Mouse (Mus musculus): ENCODE measurements around the gene Ptprt.
A peak's percentile ranks its signal among the peaks of the same experiment; 100 is the strongest.

The Ptprt gene

DNA sequence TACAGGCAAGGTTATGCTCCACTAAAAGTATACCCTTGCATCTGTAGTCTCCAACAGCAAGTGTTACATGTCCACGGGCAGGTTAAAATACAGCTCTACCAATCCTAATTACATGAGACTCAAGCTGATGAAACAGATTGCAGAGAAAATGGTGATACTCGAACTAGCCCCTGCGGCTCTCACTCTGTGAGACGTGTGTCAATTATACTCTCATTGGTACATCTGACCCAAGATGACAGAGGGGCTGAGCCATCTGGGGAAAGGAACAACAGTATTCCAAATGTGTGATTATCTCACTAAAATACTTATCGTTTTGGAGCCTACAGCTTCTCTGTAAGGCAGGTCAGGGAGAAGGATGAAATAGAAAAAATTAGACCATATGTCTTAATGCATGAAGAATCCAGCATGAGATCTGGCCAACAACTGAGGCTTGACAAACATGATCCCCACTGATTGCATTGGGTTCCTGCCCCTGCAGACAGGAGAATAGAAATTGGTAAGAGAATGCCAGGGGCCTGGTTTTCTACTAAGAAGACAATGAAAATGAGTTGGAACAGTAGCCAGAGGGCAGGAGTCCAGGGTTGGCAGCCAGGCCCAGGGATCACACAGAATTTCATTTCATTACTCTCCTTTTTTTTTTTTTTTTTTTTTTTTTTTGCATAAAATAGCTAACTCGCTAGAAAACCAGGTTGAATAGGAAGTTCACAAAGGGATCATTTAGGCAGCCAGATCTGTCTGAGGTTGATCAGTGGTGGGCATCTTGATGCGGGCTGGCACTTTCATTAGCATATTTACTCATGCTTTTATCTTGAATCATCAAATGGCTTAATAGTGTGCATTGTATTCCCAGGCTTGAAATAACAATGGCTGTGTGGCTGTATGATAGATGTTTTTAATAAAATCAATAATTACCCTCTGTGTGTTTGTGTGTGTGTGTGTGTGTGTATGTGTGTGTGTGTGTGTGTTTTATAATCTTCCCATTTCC is 699.5 kb downstream of the Ptprt start:
- DNase-seq (ENCODE audit: low spot score in 2 of 2), result no peak

DNA sequence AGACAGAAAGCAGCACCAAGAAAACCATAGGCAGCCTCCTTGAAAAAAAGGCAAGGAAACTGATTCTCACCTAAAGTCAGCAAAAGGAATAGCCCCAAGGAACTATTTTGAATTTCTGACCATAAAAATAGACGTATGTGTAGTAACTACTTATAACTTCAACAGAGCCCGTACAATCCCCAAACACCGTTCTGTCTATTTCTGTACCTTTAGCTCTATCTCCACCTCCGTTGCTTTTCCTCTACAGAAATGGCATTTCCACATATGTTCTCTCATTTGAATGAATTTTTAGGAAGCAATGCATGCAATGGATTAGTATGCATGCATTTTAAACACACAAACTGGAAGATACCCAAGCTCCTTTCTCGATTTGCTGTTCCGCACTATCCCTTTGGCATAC is 715.5 kb downstream of the Ptprt start:
- peak in 1 of 2 experiments; percentile 7 for DNase-seq (ENCODE audit: low spot score in 2 of 2)

DNA sequence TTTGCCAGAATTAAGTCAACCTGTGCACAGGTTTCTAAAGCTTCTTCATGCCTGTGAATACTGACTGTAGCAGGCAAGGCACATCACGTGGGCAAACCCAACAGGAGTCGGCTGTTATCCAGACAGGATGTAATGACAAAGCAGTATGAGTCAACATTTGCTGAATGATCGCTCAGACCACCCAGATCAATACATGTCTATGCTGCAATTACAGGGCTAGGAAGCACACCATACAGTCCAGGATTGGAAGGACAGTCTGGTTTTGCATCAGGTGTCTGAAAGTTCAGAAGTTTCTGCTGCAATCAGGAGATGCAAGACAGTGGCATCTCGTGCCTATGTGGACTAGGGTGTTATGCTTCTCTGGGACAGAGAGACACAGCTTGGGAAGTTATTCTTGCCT is 716.3 kb downstream of the Ptprt start:
- DNase-seq (ENCODE audit: low spot score in 2 of 2), result no peak

DNA sequence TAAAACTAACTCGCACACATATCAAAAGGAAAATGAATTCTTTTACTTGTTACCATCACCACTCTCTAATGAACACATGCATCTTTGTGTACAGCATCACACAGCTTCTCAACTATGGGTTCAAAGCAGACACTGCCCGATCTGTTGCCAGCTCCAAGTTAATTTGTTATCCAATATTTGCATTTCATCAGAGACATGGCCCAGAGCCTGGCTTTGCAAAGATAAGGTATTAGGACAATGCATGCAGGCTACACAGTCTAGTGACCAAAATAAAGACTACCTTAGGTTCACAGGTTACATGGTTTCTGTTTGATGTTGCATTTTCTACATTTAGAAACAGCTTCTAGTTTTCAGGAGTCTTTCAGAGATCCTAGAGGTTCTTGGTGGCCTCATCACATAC is 719.0 kb downstream of the Ptprt start:
- no peak for DNase-seq (ENCODE audit: low spot score in 2 of 2)

DNA sequence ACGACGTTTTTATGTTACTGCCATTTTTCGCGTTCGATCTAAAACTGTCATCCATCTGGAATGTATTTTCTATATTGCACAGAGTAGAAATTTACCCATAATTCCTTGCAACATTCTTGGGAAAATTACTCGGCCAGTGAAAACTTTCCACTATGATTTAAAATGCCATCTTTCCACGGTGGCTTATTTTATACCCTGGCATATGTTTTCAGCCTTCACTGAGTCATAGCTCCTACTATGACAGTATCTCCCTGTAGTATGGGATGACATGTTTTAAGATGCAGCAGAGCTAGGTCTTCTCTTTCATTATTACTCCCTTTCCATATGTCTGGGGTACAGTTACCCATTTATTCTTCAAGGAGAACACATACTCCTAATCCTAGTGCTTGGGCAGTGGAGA is 753.7 kb downstream of the Ptprt start:
- no peak for DNase-seq (ENCODE audit: low spot score in 2 of 2)

DNA sequence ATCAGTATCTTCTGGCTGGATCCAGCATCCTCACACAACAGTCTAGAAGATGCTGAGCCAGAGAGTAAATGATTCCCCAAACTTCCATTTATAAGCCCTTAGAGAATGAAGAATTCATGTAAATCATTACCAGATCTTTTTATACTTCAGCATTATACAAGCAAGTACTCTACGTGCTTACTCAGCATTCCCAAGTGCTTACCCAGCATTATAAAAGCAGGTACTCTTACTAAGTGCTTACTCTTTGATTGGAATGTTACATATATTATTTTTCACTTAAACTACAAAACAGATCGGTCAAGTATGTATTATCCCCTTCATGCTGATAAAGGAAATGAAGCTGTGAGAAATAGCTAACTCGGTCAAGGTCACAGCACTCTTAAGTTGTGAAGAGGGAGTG is 758.8 kb downstream of the Ptprt start:
- no peak for DNase-seq (ENCODE audit: low spot score in 2 of 2)

DNA sequence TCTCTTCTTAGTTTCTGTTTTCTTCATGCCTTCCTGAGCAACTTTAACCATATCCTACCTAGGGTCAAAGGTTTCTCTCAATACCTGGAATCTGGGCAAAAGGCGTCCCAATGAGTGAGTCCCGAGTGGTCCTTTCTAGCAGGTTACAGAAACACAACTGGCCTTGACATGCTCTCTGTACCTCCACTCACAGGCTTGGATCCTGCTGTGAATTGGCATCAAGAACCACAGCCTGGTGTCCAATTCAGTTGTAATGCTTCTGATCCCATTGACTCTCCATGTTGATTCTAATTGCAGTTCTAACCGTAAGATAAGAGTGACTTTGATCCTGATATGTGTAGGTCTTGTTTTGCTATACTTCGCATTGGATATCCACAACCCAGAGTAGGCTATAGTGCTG is 776.5 kb downstream of the Ptprt start:
- DNase-seq (ENCODE audit: low spot score in 2 of 2), result no peak

DNA sequence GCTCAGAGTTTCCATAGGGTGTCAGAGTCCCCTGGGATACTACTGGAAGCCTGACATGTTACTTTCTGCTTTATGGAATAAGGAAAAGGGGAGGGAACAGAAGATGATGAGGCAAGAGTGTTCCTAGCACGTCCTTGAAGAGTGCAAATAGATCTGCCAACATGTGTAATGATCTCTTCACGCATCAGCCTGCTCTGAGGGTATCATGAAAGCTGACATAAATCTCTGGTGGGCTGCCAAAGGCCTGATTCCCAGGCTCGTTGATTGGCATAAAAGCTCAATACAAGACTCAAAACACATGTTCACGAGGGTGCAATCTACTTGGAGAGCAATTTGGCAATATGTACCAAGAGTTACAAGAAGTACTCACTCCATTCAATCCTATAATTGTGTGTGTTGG is 778.4 kb downstream of the Ptprt start:
- no peak for DNase-seq (ENCODE audit: low spot score in 2 of 2)

DNA sequence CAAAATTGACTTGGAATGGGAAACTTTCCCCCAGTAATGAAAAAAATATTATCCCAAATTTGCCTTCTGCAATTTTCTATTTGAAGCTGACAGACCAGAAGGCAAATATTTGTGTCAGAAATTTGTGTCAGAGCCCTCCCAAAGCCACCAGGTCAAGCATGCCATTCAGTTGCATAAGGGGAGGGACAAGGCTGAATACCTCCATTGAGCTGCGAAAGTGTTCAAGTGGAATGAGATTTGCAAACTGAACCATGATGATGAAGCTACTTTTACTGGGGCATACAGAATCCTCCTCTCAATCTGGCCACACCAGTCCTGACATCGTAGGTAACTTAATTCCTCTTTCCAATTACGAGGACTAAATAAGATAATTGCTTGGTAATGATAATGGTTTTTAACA is 780.0 kb downstream of the Ptprt start:
- no peak for DNase-seq (ENCODE audit: low spot score in 2 of 2)

DNA sequence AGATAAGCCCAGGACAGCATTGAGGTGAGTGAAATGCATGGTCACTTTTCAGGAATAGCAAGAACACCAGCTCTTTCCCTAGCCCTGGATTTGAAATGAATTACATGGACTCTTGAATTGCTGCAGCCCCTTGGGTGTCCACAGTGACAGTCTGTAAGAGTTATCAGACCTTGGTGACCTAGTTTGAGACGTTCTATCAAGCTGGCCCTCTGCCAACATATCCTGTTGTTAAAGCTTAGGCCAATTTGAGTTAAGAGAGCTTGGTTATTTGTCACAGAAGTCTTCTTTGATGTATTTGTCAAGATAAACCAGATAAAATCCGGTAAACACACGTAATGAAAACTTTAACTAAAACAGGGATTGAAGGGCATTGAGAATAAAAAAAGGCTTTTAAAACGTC is 795.7 kb downstream of the Ptprt start:
- no peak for DNase-seq (ENCODE audit: low spot score in 2 of 2)

DNA sequence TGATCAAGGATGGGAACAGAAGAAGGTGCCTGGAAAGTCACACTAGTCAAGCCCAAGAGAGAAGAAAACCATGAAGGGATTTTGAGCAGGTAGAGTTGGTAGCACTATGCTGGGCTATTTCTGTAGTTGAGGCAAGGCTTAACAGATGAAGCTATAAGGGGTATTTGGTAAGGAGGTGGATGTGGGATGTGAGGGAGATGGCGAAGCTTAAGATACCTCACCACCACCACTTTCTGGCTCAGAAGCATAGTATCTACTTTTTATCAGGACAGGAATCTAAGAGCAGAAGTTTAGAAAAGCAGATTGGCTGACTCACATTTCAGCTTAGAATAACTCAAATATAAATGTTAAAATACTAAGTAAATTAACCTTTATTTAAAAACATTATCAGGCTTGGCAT is 802.1 kb downstream of the Ptprt start:
- peak in 1 of 2 experiments; percentile 19 for DNase-seq (ENCODE audit: low spot score in 2 of 2)

DNA sequence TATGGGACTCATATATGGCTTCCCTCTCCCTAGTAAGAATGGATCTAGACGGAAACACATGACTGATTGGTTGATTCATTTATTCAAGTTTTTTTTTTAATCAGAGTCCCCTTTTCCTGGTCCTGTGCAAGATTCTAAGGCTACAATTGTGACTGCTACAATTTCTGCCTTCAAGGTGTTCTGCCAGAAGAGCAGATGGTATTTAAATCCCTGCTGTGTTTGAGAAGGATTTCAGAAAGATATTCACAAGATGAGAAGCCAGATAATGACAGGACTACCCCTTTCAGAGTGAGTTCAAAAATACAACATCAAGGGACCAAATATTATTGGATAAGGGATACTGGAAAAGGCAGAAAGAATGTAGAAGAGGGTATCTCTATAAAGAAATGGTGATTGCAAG is 802.6 kb downstream of the Ptprt start:
- DNase-seq (ENCODE audit: low spot score in 2 of 2), result no peak

DNA sequence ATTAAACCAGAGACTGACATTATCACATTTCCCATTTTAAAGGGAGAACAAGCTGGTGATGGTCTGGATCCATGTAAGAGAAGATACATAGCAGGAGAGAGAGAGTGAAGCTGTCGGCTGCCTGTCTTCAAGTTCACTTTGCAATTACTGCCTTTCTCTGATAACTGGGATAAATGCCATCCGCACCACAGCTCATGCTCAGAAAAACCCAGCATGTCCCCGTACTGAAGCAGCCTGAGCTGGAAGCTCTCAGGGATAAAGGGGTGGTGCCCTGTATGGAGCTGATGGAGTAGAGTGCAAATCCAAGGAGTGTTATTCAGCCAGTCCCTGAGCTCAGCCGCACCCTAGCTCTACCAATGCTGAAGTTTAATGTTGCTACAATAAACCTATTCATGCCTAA is 825.9 kb downstream of the Ptprt start:
- DNase-seq (ENCODE audit: low spot score in 2 of 2), result no peak

DNA sequence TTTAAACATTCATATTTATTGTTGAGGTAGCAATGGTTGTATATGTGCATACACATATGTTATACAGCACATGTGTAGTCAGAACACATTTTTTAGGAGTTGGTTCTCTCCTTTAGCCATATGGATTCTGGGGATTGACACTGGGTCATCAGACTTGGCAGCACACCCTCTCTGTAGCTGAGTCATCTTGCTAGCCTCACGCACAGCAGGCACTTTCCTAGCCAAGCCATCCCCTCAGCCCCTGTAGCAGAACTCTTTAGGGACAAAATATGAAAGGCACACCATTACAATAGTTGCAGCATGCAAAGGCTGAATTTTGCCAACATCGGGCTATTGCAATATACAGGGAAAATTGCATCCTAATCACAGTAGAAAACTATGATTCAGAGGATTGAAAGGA is 827.1 kb downstream of the Ptprt start:
- DNase-seq (ENCODE audit: low spot score in 2 of 2), result no peak

DNA sequence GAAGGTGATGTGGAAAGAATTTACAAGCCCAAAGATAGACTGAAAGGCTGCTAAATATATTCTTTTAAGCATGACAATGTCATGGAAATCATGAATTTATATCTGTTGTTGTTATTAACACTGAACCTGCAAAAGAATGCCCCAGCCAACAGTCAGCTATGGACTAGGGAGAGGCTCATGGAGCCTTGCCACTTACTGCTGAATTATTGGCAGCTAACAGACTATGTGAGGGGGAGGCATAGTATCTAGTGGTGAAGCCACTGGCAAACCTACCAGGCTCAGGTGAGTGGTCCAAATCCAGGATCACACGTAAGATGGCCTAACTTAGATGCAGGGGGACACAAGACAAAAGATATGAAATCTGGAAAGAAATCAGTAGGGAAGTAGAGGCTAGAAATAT is 847.6 kb downstream of the Ptprt start:
- DNase-seq (ENCODE audit: low spot score in 2 of 2), result no peak

DNA sequence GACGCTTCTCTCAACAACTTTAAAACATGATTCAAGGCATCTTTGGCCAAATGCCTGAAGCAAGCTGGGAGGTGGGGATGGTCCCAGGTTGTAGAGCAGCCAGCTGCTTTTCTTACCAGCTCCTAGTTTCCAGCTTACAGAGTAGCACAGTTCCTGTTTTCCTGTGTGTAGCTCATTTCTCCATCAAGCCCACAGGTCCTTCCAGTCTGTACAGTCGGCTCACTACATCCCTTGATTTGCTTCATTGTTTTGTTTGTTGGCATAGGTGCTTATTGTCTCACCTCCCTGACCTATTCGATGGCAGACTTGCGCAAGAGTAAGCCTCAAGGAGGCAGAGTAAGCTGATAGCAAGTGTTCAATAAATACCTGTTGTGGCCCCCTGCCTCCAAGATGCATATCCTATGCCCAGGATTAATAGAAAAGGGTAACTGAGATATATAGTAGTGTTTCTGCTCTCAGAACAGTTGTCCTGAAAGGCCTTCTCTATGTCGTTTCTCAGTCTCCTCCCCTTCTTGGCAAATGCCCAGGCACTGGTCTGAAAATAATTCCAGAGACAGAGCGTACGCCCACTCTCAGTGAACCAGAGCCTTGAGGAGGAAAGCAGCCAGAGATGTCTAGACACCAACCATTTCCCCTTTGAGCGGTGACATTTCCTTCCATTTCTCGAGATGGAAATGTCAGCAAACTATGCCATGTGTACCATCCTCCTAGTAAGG is 852.7 kb downstream of the Ptprt start:
- peak in 1 of 2 experiments; percentile 63 for DNase-seq (ENCODE audit: low spot score in 2 of 2)

DNA sequence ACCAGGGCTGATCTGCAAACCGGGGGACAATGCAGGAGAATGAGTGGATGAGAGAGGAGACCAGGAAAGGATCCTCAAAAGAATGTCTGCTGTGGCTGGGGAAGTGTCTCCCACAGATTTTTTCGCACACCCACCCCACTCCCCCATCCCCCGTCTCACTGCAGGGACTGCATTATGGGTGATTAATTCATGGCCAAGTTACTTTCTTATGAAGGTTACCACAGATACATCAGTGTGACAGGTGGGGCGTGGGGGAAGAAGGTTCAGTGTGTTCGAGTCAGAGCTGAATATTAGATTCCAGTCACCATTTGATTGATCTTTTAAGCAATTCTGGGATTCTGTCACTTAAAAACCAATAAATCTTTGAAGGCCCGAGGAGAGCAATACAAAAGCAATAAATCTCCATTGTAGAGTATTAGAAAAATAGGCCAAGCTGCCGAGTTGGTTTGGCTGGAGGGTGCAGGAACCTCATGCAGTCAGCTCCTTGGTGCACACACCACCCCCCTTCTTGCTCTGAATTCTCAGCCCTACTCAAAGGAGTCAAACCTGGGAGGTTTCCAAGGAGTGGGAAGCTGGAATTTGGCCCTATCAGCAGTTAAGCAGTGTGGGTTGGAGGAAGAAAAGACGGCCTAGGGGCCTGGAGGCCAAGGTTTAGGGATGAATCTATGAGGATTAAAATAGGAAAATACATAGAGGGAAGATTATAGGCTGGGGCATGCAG is 854.5 kb downstream of the Ptprt start:
- DNase-seq (ENCODE audit: low spot score in 2 of 2), result peak in 1 of 2 experiments; percentile 40

DNA sequence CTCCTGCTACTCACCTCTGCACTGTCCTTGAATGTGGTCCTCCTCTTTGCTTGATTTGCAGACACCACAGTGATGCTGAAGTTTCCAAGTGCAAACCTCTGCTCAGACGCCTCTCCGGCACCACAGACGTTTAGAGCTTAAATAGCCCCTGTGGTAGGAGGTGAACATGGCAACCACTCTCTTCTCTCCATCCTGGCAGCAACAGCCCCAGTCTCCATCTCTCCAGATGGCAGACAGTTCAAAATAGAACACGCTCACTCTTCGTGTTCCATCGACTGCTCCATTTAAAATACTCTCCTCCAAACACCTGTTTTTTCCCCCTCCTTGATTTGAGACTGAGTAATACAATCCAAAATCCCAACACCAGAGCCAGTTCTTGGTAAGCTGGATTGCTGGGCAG is 861.0 kb downstream of the Ptprt start:
- peak; percentile 78 to 87 for DNase-seq (ENCODE audit: low spot score in 2 of 2)

DNA sequence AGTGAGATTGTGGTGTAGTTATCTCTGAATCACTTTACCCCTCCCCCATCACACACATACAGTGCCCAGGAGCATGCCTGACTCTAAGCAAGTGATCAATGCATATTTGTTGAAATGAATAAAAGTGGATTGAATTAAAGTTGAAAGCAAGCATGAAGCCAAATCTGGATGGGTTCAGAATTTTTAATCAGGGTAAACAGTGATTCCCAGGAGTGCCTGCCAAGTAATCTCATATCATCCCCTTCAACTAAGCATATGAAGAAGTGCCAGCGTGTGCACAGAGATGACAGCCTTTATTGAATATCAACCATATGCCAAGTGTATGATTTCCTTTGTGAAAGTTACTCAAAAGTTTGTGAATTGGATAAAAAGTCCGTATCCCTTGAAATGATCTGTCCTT is 893.4 kb downstream of the Ptprt start:
- no peak for DNase-seq (ENCODE audit: low spot score in 2 of 2)

DNA sequence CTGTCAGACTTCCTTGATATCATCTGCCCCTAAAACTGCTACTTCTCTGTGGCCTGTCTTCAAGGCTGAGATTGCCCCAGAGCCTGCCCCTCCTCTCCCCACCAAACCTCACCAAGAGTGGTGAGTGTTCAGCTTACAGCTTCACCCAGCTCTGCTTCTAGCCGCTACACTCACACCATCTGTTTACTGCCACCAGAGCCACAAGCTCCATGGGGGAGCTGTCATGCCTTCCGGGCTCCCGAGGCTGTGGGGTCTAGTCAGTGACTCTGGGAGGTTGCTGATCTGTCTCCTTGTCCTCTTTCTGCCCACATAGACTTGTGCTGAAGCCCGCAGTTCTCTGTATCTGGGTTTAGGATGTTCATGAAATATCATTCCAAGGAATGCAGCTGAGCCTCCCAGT is 947.9 kb downstream of the Ptprt start:
- DNase-seq (ENCODE audit: low spot score in 2 of 2), result peak in 1 of 2 experiments; percentile 4

DNA sequence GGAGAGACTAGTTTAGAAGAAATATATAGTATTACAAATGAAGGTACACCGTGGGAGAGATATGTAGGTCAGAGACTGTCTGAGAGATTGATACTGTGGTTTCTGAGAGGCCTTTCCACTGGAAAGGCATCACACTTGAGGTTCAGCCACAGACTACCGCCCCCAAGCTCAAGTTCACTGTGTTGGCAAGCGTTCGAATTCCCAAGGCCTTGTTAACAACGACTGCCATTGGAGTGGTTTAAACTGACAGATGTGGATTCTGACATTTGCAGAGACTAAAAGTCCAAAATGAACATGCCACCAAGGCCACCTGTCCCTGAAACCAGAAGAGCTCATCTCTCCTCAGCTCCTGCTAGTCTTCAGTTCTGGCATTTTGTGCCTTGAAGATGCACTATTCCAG is 951.6 kb downstream of the Ptprt start:
- no peak for DNase-seq (ENCODE audit: low spot score in 2 of 2)

DNA sequence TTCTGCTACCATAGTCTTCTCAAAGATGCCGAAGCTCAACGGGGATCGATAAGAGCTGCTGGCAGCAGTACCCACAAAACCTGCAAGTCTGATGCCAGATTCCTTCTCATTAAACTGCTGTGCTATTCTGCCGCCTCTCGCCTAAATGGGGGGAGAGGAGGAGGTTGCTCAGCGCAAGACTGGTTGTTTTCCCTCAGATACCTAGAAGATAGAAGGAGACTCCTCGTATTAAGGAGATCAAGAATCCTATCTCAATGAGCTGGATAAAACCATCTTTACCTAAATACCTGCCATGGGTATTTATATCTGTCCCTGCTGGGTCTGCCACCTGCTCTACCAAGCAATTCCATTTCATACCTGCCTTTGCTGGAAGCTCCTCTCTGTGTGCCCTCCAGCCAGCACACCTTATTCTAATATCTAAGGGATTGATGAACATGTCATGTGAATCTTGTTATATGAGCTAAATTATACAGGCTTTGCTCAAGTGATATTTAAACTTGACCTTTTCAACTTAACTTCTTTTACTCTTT is 954.5 kb downstream of the Ptprt start:
- no peak for DNase-seq (ENCODE audit: low spot score in 2 of 2)

Measured in left cerebral cortex, adult 9 months (tissue).